Mouse (Mus musculus): ENCODE data around the gene Ost4.

Gene Ost4

DNA sequence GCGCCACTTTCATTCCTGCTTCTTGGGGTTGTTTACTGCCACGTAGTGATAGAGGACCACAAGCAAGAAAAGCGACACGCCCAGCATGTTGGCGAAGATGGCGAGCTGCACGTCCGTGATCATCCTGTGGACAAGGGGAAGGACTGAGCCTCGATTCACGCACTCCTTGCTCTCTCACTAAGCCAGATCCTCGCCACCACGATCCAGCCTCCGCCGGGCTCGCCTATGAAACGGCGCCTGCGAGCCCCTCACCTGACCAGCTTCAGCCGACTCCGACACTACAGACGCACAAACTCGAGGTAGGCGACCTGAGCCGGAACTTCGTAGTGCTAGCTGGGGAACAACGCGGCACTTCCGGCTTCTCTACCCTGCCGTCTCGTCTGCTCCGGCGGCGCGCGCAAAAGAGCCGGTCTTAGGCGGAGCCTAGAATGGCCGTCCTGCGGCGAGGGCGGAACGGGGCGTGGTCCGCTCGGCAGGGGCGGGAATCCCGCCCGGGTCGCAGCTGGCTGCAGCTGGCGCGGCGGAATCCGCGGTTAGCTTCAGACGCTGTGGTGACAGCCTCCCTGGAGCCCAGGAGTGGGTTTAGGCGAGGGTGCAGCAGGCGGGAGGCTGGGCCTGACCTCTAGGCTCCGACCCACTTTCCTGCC is at the start of gene Ost4:
Ost4 (minus strand) TSS at position 376 of the 647 bp plus-strand sequence.
- peak; percentile 97 for DNase-seq (ENCODE audit: low spot score in 2 of 2)

DNA sequence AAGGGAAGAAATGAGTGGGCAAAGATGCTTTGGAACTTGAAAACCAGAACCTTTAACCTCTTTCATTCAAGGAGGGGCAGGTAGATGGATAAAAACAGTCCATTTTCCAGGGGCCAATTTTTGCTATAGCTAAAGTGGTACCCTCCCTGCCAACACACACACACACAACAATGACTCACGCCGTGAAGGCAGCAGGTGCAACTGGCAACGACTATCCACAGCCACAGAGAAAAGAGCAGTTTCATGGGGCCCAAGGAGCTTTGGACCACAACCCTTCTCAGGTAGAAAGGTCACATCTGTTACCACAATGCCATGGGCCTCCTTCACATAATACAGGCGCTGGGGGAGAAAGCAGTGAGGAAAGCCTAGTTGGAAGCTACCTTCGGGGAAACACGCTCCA is 48.2 kb upstream of the Ost4 start:
- DNase-seq (ENCODE audit: low spot score in 2 of 2), result no peak

- no peak for DNase-seq (ENCODE audit: low spot score in 2 of 2)
Measured at GRCm38 (mm10) chr5:30954556-30954955, 47.0 kb upstream of the Ost4 start.

GRCm38 (mm10) chr5:30954065-30954464 is 46.5 kb upstream of the Ost4 start:
- no peak for DNase-seq (ENCODE audit: low spot score in 2 of 2)

DNA sequence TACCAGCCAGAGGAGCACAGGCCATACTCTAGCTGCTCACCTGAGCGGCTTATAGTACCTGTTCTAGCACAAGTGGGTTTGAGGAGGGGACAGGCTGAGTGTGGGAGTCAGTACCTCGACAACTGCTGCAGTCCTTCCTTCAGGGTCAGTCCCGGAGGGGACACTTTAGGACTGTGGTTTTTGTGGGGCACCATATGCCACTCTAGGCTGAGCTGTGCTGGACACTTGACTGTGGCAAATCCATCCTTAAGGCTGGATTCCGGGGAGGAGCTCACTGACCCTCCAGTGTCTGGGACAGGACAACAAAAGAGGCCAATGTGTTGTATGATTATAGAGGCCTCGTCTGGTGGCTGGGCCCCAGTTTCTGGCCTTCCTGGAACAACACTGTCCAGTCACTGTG is 45.0 kb upstream of the Ost4 start:
- DNase-seq (ENCODE audit: low spot score in 2 of 2), result no peak

GRCm38 (mm10) chr5:30951706-30952105 is 44.1 kb upstream of the Ost4 start:
- DNase-seq (ENCODE audit: low spot score in 2 of 2), result no peak

- DNase-seq (ENCODE audit: low spot score in 2 of 2), result no peak
Measured at GRCm38 (mm10) chr5:30950922-30951321, 43.3 kb upstream of the Ost4 start.

DNA sequence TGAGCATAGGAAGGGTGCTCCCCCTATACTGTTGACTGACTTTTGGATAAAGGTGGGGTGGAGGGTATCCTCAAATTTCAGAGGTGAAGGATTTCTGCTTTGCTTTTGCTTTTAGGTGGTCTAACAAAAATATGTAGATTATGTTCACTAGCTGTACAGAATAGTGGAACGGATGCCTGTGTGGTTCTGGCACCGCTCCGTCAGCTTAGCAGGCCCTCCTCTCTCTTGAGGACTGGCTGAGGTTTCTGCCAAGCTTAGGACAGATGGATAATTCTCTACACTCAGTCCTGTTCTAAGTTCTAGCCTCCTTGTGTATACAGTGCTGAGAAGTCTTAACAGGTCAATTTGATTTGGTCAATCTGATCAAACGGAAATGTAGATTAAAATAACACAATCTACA is 42.9 kb upstream of the Ost4 start:
- no peak for DNase-seq (ENCODE audit: low spot score in 2 of 2)

- peak; percentile 90 to 91 for DNase-seq (ENCODE audit: low spot score in 2 of 2)
Measured at GRCm38 (mm10) chr5:30949654-30950326, 42.2 kb upstream of the Ost4 start.

- no peak for DNase-seq (ENCODE audit: low spot score in 2 of 2)
Measured at GRCm38 (mm10) chr5:30948620-30949019, 41.0 kb upstream of the Ost4 start.

GRCm38 (mm10) chr5:30944956-30945781 is 37.6 kb upstream of the Ost4 start, which contains the start of gene Cgref1:
Gene Cgref1 (minus strand): TSS chr5:30945591.
- peak in 1 of 2 experiments; percentile 51 for DNase-seq (ENCODE audit: low spot score in 2 of 2)

DNA sequence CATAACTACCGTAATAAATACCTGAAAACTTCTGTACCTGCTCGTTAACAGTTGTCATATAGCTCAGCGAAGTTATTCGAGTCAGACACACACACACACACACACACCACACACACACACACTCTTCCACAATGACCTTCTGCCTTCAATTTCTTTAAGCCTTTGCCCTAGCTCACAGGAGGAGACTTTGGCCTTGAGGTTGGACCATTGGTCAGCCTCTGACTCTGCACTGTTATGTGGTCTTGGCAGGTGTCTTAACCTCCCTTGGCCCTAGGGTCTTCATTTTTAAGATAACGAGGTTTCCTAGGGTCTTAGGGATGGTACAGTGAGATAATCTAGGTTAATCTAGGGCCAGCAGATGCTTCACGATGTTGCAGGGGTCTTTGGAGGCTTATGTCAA is 36.8 kb upstream of the Ost4 start:
- DNase-seq (ENCODE audit: low spot score in 2 of 2), result no peak

- DNase-seq (ENCODE audit: low spot score in 2 of 2), result no peak
Measured at GRCm38 (mm10) chr5:30943004-30943403, 35.4 kb upstream of the Ost4 start.

- no peak for DNase-seq (ENCODE audit: low spot score in 2 of 2)
Measured at GRCm38 (mm10) chr5:30934725-30935461, 27.3 kb upstream of the Ost4 start.

- no peak for DNase-seq (ENCODE audit: low spot score in 2 of 2)
Measured at GRCm38 (mm10) chr5:30933705-30934104, 26.1 kb upstream of the Ost4 start.

DNA sequence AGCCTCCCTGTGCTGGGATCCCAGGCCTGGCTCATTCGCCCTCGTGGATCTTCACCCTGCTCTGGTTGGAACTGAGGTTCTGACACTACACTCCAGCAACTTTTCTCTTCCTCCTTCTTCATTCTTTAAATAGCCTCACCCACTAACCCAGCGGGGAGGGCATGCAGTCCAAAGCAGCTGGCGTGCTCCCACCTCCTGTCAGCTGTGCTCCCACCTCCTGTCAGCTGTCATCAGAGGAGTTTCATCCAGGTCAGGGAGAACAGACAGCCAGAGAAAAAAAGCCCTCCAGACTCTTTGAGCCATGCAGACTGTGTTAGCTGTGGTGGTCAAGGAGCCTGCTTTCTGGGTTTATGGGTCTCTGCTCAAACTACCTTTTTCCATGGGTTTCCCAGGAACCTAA is 23.8 kb upstream of the Ost4 start:
- DNase-seq (ENCODE audit: low spot score in 2 of 2), result no peak

GRCm38 (mm10) chr5:30930846-30931245 is 23.3 kb upstream of the Ost4 start:
- DNase-seq (ENCODE audit: low spot score in 2 of 2), result no peak

- DNase-seq (ENCODE audit: low spot score in 2 of 2), result peak in 1 of 2 experiments; percentile 77
Measured at GRCm38 (mm10) chr5:30930121-30930520, 22.5 kb upstream of the Ost4 start.

DNA sequence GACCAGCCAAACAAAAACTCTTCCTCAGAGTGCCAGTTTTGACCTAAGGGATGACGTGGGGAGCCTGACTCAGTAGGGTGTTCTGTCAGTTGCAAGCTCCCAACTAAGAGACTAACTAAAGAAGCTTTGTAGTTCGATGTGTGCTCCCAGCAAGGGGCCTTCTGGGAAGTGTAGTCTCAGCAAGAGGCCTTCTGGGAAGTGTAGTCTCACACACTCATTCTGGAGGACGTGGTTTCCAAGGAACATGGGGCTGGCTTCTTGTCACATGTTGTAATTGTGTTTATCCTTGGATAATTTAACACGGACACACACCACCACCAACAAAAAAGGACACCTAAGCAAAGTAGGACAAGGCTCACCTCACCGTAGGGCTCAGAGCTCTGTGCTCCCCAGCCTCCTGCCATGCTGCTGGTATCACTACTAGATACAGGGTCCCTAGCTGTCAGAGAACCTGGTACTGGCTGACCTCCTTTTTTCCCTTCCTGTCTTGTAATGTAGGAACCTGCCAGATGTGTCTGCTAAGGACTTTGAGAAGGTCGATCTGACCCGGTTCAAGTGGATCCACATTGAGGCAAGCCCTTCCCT is 20.4 kb upstream of the Ost4 start:
- no peak for DNase-seq (ENCODE audit: low spot score in 2 of 2)

DNA sequence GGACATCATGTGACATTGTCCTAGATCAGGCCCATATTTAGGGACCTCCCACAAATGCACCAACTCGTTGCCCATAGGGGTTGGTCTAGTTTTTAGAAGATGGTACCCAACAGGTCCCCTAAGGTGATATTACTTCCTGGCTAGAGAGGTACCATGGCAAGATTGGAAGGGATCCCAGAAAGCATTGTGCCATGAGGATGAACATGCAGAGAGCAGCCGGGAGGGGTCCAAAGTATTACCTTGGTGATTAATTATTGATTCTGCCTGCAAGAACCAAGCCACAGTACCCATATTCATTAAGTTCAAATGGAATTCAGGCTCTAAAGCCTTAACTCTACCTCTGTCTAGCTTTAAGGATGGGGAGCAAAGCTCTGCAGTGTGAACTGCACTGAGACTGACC is 18.5 kb upstream of the Ost4 start:
- no peak for DNase-seq (ENCODE audit: low spot score in 2 of 2)

- DNase-seq (ENCODE audit: low spot score in 2 of 2), result no peak
Measured at GRCm38 (mm10) chr5:30925217-30925616, 17.6 kb upstream of the Ost4 start.

DNA sequence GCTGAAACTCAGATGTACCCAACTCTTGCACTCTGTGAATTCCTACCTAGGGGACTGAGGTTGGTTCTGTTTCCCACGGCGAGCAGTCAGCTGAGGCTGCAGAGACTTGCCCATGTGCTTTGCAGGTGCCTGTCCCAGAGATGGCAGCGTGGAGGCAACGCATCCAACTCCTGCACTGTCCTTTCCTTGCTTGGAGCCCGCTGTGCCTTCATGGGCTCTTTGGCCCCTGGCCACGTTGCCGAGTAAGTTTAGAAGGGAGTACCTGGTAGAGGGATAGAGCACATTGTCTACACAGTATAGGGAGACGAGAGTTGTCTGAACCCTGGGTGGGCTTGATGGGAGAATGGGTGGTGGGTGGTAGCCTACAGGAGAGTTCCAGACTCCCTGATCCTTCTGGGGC is 17.0 kb upstream of the Ost4 start:
- no peak for DNase-seq (ENCODE audit: low spot score in 2 of 2)

Data from urinary bladder, postnatal 4 days (tissue).